Mouse (Mus musculus) midbrain, embryonic 12.5 days (tissue): ENCODE measurements around the gene Wdr92. TPM values are rescaled to one million over a fixed set of nuclear protein-coding genes. Genes with fewer than 3 reads are reported as not detected.

Experiments
- ATAC-seq: fragments of 200-750 bp; cut with Nextera tagmentation; 2 replicates; pipeline ENCODE4 v1.8.0; 2017; ENCODE audit warnings: low read depth, moderate TSS enrichment, moderate library complexity; ENCODE audit not compliant: low FRiP score
- H3K27ac ChIP-seq: fragments of 300-500 bp; sonication (generic); replicated peaks from 2 replicates; pipeline ENCODE4 v1.5.1; 2016; ENCODE audit warnings: mild to moderate bottlenecking
- H3K27me3 ChIP-seq: fragments of 300-500 bp; sonication (generic); 2 replicates; pipeline ENCODE4 v1.6.1; 2016; ENCODE audit warnings: mild to moderate bottlenecking
- H3K36me3 ChIP-seq: fragments of 300-500 bp; sonication (generic); 2 replicates; pipeline ENCODE4 v1.6.1; 2016
- H3K4me1 ChIP-seq: fragments of 300-500 bp; sonication (generic); 2 replicates; pipeline ENCODE4 v1.6.1; 2016
- H3K4me2 ChIP-seq: fragments of 300-500 bp; sonication (generic); replicated peaks from 2 replicates; pipeline ENCODE4 v1.6.1; 2016; ENCODE audit warnings: mild to moderate bottlenecking, moderate library complexity
- H3K4me3 ChIP-seq: fragments of 300-500 bp; sonication (generic); 2 replicates; pipeline ENCODE4 v1.5.1; 2016; ENCODE audit warnings: mild to moderate bottlenecking
- H3K9ac ChIP-seq: fragments of 300-500 bp; sonication (generic); replicated peaks from 2 replicates; pipeline ENCODE4 v1.6.1; 2016; ENCODE audit warnings: mild to moderate bottlenecking, moderate library complexity
- H3K9me3 ChIP-seq: fragments of 300-500 bp; sonication (generic); 2 replicates; pipeline ENCODE4 v1.6.1; 2016; ENCODE audit warnings: mild to moderate bottlenecking
- whole genome bisulfite sequencing: fragments of 180-500 bp; shearing (Covaris S2); methylation state at CpG from one replicate; pipeline ENCODE4 v1.1.7; 2016; 5-methylcytosine and 5-hydroxymethylcytosine counted together
- polyA plus RNA-seq: library from polyadenylated mRNA; unstranded; fragments of >200 nt; fragmentation: Nextera tagmentation; extraction: Ambion mirVana; gene quantifications from 2 replicates; pipeline ENCODE4 v1.2.1, GENCODE M21; 2016

Wdr92 gene
- 25.2 and 25.6 TPM in 2 replicates for polyA plus RNA-seq

- 87% methylated on average over 3 of the region's 3 CpGs for WGBS
- H3K4me3 ChIP-seq, result no peak within 1 kb of the TSS
- no peaks in the 10 kb centered on the region for H3K27me3 ChIP-seq
Observed at GRCm38 (mm10) chr11:17181807-17182206, at the start of gene Wdr92. TSS of gene Wdr92 (plus strand) at chr11:17182107.

GRCm38 (mm10) chr11:17135638-17136037 is 46.3 kb upstream of the Wdr92 start:
- peaks cover 7% of the 10 kb centered on the region; the same call in 1 of the 2 replicates for H3K4me1 ChIP-seq
- H3K27me3 ChIP-seq, result peaks cover 8% of the 10 kb centered on the region
- H3K4me3 ChIP-seq, result no peak overlapping the region
- no peaks in the 10 kb centered on the region; the same call in 1 of the 2 replicates for H3K9me3 ChIP-seq
- no peak overlapping the region for H3K4me2 ChIP-seq
- ATAC-seq, result peak; percentile 41; the same call in 1 of the 2 replicates
- 6% methylated on average over 6 of the region's 6 CpGs for WGBS
- no peaks in the 10 kb centered on the region for H3K36me3 ChIP-seq
- H3K27ac ChIP-seq, result no peak overlapping the region
- H3K9ac ChIP-seq, result no peak overlapping the region

More at GRCm38 (mm10) chr11:17181807-17182206, at the start of gene Wdr92:
- Histone ChIP-seq H3K27ac (no peak within 1 kb of the TSS), H3K36me3 (peaks cover 8% of the 10 kb centered on the region; the same call in 1 of the 2 replicates), H3K4me1 (no peaks in the 10 kb centered on the region), H3K4me2 (no peak within 1 kb of the TSS), H3K9me3 (no peaks in the 10 kb centered on the region), H3K9ac (no peak within 1 kb of the TSS)
- no peak for ATAC-seq

DNA sequence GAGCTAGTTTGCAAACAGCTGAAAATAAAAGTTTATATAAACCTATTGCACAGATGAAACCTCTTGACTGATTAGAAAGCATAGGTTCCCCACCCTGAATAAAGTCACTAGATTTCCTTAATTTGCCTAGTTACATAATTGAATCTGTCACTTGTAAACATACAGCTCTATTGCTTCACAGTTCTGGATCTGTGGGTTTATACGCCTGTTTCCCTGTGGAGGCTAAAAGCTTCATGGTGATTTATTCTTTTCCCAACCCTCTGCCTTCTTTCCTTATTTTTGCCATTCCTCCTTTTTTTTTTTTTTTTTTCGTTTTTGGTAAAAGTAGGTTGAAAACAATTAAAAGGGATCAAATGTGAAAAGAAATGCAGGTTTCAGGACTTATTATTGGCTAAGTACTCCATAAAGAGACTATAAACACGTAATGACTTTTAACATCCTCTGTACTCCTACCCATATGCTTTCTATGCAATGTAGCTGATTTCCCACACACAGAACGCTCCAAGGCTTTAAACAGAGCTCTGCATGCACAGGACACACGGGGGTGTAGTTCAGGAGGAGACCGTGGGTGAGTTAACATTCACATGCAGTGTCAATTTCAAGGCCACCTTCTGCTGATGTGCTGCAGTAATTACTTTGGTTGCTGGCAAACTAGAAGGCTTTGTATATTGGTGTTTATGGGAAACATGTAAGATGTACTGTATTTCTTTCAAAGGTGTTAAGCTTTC is 43.4 kb upstream of the Wdr92 start:
- Histone ChIP-seq H3K27ac (no peak overlapping the region), H3K4me3 (no peak overlapping the region), H3K4me2 (no peak overlapping the region), H3K27me3 (peaks cover 5% of the 10 kb centered on the region), H3K36me3 (no peaks in the 10 kb centered on the region), H3K9me3 (no peaks in the 10 kb centered on the region), H3K9ac (no peak overlapping the region), H3K4me1 (peaks cover 7% of the 10 kb centered on the region; the same call in 1 of the 2 replicates)
- ATAC-seq, result no peak
- WGBS, result 70% methylated on average over 6 of the region's 6 CpGs

- Histone ChIP-seq H3K4me1 (peaks cover 27% of the 10 kb centered on the region), H3K4me3 (peak within 1 kb of the TSS; percentile 99), H3K9me3 (no peaks in the 10 kb centered on the region), H3K9ac (peak within 1 kb of the TSS; percentile 99), H3K27me3 (no peaks in the 10 kb centered on the region; the same call in 1 of the 2 replicates), H3K4me2 (peak within 1 kb of the TSS; percentile 71), H3K27ac (peak within 1 kb of the TSS; percentile 96), H3K36me3 (no peaks in the 10 kb centered on the region)
- under 1% methylated on average over 89 of the region's 89 CpGs for WGBS
- peak; percentile 99 for ATAC-seq
Observed at GRCm38 (mm10) chr11:17158858-17159737, 22.8 kb upstream of the Wdr92 start, which contains the start of gene Ppp3r1. TSS of gene Ppp3r1 (plus strand) at chr11:17159263.

- Histone ChIP-seq H3K4me2 (peak overlapping the region; percentile 71), H3K4me3 (peak overlapping the region; percentile 99), H3K27ac (peak overlapping the region; percentile 96), H3K27me3 (no peaks in the 10 kb centered on the region), H3K4me1 (peaks cover 28% of the 10 kb centered on the region), H3K9ac (peak overlapping the region; percentile 99), H3K36me3 (no peaks in the 10 kb centered on the region), H3K9me3 (no peaks in the 10 kb centered on the region)
- under 1% methylated on average over 37 of the region's 46 CpGs for WGBS
- ATAC-seq, result peak; percentile 21
Observed at GRCm38 (mm10) chr11:17159738-17160241, 22.1 kb upstream of the Wdr92 start.

GRCm38 (mm10) chr11:17160242-17160641 is 21.7 kb upstream of the Wdr92 start:
- H3K9me3 ChIP-seq, result no peaks in the 10 kb centered on the region
- H3K4me1 ChIP-seq, result peaks cover 28% of the 10 kb centered on the region
- no peaks in the 10 kb centered on the region for H3K36me3 ChIP-seq
- ATAC-seq, result no peak
- WGBS, result 2% methylated on average over 12 of the region's 12 CpGs
- H3K27ac ChIP-seq, result peak overlapping the region; percentile 96
- no peaks in the 10 kb centered on the region for H3K27me3 ChIP-seq
- H3K9ac ChIP-seq, result peak overlapping the region; percentile 99
- H3K4me3 ChIP-seq, result peak overlapping the region; percentile 99
- peak overlapping the region; percentile 71 for H3K4me2 ChIP-seq

- Histone ChIP-seq H3K4me2 (no peak overlapping the region), H3K27me3 (no peaks in the 10 kb centered on the region), H3K36me3 (no peaks in the 10 kb centered on the region), H3K4me1 (peaks cover 28% of the 10 kb centered on the region), H3K9me3 (no peaks in the 10 kb centered on the region), H3K27ac (no peak overlapping the region), H3K9ac (no peak overlapping the region), H3K4me3 (no peak overlapping the region)
- 50% methylated on average over 1 of the region's 1 CpGs for WGBS
- ATAC-seq, result no peak
Observed at GRCm38 (mm10) chr11:17163956-17164355, 18.0 kb upstream of the Wdr92 start.

GRCm38 (mm10) chr11:17166627-17167026 is 15.3 kb upstream of the Wdr92 start:
- Histone ChIP-seq H3K9ac (no peak overlapping the region), H3K27ac (no peak overlapping the region), H3K4me1 (peaks cover 15% of the 10 kb centered on the region), H3K4me2 (no peak overlapping the region), H3K9me3 (no peaks in the 10 kb centered on the region), H3K4me3 (no peak overlapping the region), H3K27me3 (no peaks in the 10 kb centered on the region), H3K36me3 (no peaks in the 10 kb centered on the region)
- no peak for ATAC-seq
- 86% methylated on average over 7 of the region's 7 CpGs for WGBS

DNA sequence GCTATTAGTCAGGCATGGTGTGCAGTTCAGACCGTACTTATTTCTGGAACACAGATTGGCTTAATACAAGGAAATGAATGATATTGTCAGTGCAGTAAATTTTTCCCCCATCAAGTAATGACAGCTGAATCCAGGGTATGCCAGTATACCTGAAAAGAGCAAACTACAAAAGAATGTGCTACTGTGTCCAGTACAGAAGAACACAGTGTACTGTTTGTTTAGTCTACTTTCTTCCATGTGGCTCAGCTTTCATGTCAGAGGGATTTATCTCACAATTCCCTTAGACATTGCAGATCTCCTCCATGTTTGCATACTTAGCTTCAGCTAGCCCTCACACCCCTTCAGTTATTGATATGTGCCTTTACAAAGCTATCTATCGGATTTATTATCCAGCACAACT is 12.6 kb upstream of the Wdr92 start:
- Histone ChIP-seq H3K9me3 (0 out of 2 replicates have a peak, but pooled peaks cover 7% of the 10 kb centered on the region), H3K36me3 (peaks cover 8% of the 10 kb centered on the region; the same call in 1 of the 2 replicates), H3K9ac (no peak overlapping the region), H3K4me3 (no peak overlapping the region), H3K4me2 (no peak overlapping the region), H3K4me1 (no peaks in the 10 kb centered on the region), H3K27ac (no peak overlapping the region), H3K27me3 (no peaks in the 10 kb centered on the region)
- WGBS, result 90% methylated on average over 2 of the region's 2 CpGs
- no peak for ATAC-seq

GRCm38 (mm10) chr11:17170938-17171729 is 10.8 kb upstream of the Wdr92 start:
- Histone ChIP-seq H3K9me3 (0 out of 2 replicates have a peak, but pooled peaks cover 9% of the 10 kb centered on the region), H3K27me3 (no peaks in the 10 kb centered on the region), H3K4me1 (no peaks in the 10 kb centered on the region), H3K36me3 (peaks cover 8% of the 10 kb centered on the region; the same call in 1 of the 2 replicates), H3K9ac (no peak overlapping the region), H3K4me2 (no peak overlapping the region), H3K27ac (no peak overlapping the region), H3K4me3 (no peak overlapping the region)
- WGBS, result 100% methylated on average over 1 of the region's 1 CpGs
- no peak for ATAC-seq

GRCm38 (mm10) chr11:17172300-17172699 is 9.6 kb upstream of the Wdr92 start:
- Histone ChIP-seq H3K4me2 (no peak overlapping the region), H3K9ac (no peak overlapping the region), H3K27ac (no peak overlapping the region), H3K36me3 (peaks cover 8% of the 10 kb centered on the region; the same call in 1 of the 2 replicates), H3K4me3 (no peak overlapping the region), H3K9me3 (0 out of 2 replicates have a peak, but pooled peaks cover 9% of the 10 kb centered on the region), H3K4me1 (no peaks in the 10 kb centered on the region), H3K27me3 (no peaks in the 10 kb centered on the region)
- ATAC-seq, result no peak
- WGBS, result 96% methylated on average over 4 of the region's 4 CpGs
